Mouse (Mus musculus) spleen, postnatal 14 days (tissue): ENCODE results near the gene Zfp950.

Source experiments
- DNase-seq, 2 experiments: peaks; one replicate each; pipeline ENCODE4 v3.0.0; 2021 to 2022; ENCODE audit warnings: low spot score in 2 of 2

Gene Zfp950

GRCm38 (mm10) chr19:61056783-61057410, 83.7 kb downstream of the Zfp950 start:
- no peak for DNase-seq

- no peak for DNase-seq
Measured at GRCm38 (mm10) chr19:61052786-61053185, 87.9 kb downstream of the Zfp950 start.

- DNase-seq: no peak
Measured at GRCm38 (mm10) chr19:61052008-61052407, 88.6 kb downstream of the Zfp950 start.

GRCm38 (mm10) chr19:61051151-61051550, 89.5 kb downstream of the Zfp950 start:
- no peak for DNase-seq

GRCm38 (mm10) chr19:61049413-61049812, 91.2 kb downstream of the Zfp950 start:
- no peak for DNase-seq

- no peak for DNase-seq
Measured at GRCm38 (mm10) chr19:61048646-61049045, 92.0 kb downstream of the Zfp950 start.

GRCm38 (mm10) chr19:61039151-61039550, 101.5 kb downstream of the Zfp950 start:
- DNase-seq: no peak

- DNase-seq: no peak
Measured at GRCm38 (mm10) chr19:61031570-61031969, 109.1 kb downstream of the Zfp950 start.

GRCm38 (mm10) chr19:61021939-61022566, 118.6 kb downstream of the Zfp950 start:
- DNase-seq: no peak

- DNase-seq: no peak
Measured at GRCm38 (mm10) chr19:61021502-61021901, 119.1 kb downstream of the Zfp950 start.

- no peak for DNase-seq
Measured at GRCm38 (mm10) chr19:61017477-61018266, 123.0 kb downstream of the Zfp950 start.

- no peak for DNase-seq
Measured at GRCm38 (mm10) chr19:61009266-61009665, 131.4 kb downstream of the Zfp950 start.
